Comparison of ENCODE assay signal across 1 mouse cellular context in genomic region chr3:123508056-123508674, GRCm38 (mm10).
TF ChIP-seq lines count a peak whose summit lies in the region.

No protein-coding gene starts in this region.

TF ChIP-seq in CH12.LX, 34 proteins besides CTCF, POLR2A, EP300 and RAD21 (continued from another document):
- peak; percentile 3; the same call in 1 of the 2 replicates for TF ChIP-seq MXI1 (IDR thresholded peaks at IDR 0.05; ENCODE audit: low read depth, low read length)
- no peak for TF ChIP-seq JUND (conservative IDR thresholded peaks at IDR 0.05; ENCODE audit: low read depth, low read length)
- TF ChIP-seq POLR2AphosphoS2 (IDR thresholded peaks at IDR 0.05; ENCODE audit: low read depth, low read length), result peak; percentile 99
- TF ChIP-seq ELF1 (IDR thresholded peaks at IDR 0.05; ENCODE audit: low read depth, low read length), result no peak
